Mouse (Mus musculus) urinary bladder, adult 2 months (tissue): ENCODE data around the gene Trf. TPM values are rescaled to one million over a fixed set of nuclear protein-coding genes. Genes with fewer than 3 reads are reported as not detected.
A peak's percentile ranks its signal among the peaks of the same experiment; 100 is the strongest.

Experiments
- DNase-seq: peaks from one replicate; pipeline ENCODE4 v3.0.0; 2022; ENCODE audit warnings: low spot score
- polyA plus RNA-seq: library from polyadenylated mRNA; depleted of rRNA; stranded (reverse); fragments of >200 nt; gene quantifications from 2 replicates; pipeline ENCODE4 v1.2.3, GENCODE M21; 2012; rRNA removed

The Trf gene
- polyA plus RNA-seq: 329 and 368 TPM in 2 replicates

GRCm38 (mm10) chr9:103230151-103230951 is at the start of gene Trf, which contains the start of gene Gm20425:
Gene Trf, minus strand, starts transcription at chr9:103230444.
Gene Gm20425, minus strand, starts transcription at chr9:103230307.
- DNase-seq: peak; percentile 67

- DNase-seq: no peak
Measured at GRCm38 (mm10) chr9:103276876-103277275, 46.6 kb upstream of the Trf start.

- DNase-seq: no peak
Measured at GRCm38 (mm10) chr9:103275676-103276075, 45.4 kb upstream of the Trf start.

GRCm38 (mm10) chr9:103274819-103275218 is 44.6 kb upstream of the Trf start:
- DNase-seq: no peak

DNA sequence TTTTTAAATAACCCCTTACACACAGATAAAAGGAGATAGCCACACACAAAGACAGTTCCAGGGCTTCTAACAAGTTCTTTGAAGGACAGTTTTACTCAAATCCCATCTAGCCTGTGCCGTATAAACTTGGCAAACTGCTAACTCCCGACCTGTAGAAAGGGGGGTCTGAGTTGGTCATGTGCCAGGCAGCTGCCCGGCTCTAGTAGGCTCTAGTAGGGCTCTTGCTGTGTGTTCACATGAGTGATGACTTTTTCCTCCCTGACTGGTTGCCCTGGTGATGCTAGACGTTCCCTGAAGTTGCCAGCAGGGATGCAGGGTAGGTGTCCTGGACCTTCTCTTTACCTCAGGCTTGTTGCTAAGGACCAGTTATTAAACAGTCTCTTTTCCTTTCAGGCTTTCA is 40.9 kb upstream of the Trf start:
- DNase-seq: no peak

DNA sequence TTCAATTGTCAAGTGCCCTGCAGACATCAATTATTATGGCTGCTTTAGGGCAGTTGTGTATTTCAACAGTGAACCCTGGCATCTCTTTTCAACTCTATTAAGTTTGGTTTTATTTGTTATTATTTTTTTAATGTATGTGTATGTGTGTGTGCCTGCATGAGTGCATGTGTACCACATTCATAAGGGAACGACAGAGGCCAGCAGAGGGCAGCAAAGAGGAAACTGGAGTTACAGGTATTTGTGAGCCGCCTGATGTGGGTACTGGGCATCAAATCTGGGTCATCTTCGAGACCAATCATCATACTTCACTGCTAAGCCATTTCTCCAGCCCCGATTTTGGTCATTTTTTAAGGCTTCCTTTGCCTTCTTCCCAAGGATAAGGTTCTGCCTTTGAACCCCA is 35.5 kb upstream of the Trf start:
- no peak for DNase-seq

GRCm38 (mm10) chr9:103252906-103253305 is 22.7 kb upstream of the Trf start:
- DNase-seq: no peak

GRCm38 (mm10) chr9:103248618-103249017 is 18.4 kb upstream of the Trf start:
- no peak for DNase-seq

DNA sequence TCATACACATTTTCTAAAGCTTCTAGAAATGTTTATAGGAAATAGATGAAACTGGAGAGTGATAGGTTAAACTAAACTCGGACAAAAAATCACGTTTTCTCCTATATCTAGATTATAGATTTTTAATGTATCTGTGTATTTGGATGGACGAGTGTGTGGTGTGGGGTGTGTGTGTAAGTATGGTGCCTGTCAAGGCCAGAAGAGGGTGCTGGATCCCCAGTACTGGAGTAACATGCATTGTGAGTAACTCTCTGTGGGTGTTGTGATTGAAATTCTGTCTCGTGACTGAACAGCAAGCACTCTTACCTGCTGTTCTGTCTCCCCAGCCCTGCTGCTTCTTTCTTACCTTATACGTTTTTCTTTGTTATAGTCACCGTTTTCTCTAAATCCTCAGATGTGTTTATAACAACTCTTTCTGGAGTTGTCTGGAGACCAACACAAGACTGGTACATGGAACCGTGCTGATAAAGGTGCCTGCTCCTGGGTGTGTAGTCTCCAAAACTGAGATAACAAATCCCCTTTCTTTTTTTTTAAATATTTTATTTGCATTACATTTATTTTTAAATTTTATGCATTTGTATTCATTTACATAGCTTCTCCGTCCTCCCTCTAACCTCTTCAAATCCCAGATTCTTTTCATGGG is 16.4 kb upstream of the Trf start:
- no peak for DNase-seq

DNA sequence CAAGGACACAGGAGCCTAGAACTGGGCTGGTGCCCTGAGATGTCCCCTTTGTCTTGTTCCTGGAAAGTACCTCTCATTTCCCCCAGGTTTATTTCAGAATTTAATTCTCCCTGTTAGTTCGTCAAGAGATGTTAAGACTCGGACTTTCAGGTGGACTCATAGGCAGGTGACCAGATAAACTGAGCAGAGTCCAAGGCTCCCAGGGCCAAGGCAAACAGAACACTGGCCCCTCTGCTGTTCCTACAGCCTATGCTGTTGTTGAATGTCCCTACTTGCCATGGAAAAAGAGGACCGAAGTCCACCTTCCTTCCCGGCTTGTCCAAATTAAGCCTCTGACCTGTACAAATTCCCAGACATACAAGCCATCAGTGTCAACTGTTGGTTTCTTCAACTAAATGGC is 13.4 kb upstream of the Trf start:
- no peak for DNase-seq

GRCm38 (mm10) chr9:103241206-103241605 is 11.0 kb upstream of the Trf start:
- no peak for DNase-seq

- no peak for DNase-seq
Measured at GRCm38 (mm10) chr9:103239471-103239870, 9.2 kb upstream of the Trf start.

DNA sequence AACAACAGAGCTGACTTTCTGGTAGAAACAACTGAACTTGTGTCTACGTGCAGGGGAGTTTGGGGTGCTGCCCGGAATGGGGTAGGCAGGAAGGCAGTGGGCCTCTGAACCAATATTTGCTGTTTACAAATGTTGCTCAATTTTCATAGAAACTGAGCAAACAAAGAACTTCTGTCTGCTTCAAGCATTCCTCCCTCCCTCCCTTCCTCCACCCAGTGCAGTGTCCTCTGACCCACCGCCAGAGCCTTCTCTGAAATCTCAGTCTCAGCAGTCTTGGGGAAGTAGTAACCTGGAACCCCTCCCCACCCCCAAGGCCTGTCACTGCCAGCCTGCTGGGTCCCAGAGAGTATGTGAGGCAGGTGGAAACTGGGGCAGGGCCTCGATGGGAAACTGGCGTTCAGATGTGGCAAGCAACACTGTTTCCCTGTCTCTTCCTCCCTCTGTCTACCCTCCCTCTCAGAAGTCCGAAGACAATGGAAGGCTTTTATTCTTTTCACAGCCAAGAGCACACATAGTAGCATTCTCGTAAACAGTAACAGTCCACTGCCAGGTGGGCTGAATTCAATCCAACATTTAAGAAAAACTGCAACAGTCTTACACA is 4.4 kb upstream of the Trf start:
- DNase-seq: no peak

- no peak for DNase-seq
Measured at GRCm38 (mm10) chr9:103234059-103234458, 3.8 kb upstream of the Trf start.

GRCm38 (mm10) chr9:103233006-103233395 is 2.8 kb upstream of the Trf start:
- no peak for DNase-seq

DNA sequence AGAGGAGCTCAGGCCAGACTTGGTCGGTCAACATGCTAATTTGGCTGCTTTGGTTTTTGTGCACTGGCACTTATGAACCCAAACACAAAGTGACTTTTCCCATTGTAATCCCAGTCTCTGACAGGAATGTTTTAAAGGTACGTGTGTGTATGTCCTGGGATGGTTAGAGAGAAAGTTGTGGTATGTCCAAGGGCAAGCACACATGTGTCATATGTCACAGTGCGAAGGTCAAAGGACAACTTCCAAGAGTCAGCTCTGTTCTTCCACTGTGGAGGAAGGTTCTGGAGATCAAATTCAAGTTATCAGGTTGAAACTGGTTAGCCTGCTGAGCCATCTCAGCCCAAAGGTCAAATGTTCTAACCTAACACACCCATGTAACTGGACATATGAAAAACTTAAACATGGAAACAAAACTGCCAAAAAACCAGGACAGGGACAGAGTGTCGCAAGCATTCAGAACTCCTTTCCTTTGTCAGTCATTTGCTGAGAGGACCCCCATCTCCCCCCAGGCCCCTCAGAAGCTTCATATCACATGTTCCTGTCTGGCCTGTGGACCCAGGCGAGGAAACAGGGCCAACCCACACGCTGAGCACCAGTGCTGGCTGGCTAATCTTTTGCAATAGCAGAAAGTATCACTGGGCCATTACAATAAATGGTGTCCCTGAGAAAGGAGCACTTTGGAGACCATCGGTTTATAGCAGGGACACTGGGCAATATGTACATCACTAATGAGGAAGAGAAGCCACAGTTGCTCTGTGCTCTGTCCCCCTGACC is 2.2 kb upstream of the Trf start:
- DNase-seq: no peak

- DNase-seq: no peak
Measured at GRCm38 (mm10) chr9:103229037-103229867, 992 bp downstream of the Trf start.

- DNase-seq: no peak
Measured at GRCm38 (mm10) chr9:103228370-103229003, 1.8 kb downstream of the Trf start.

- no peak for DNase-seq
Measured at GRCm38 (mm10) chr9:103227760-103228159, 2.5 kb downstream of the Trf start.

DNA sequence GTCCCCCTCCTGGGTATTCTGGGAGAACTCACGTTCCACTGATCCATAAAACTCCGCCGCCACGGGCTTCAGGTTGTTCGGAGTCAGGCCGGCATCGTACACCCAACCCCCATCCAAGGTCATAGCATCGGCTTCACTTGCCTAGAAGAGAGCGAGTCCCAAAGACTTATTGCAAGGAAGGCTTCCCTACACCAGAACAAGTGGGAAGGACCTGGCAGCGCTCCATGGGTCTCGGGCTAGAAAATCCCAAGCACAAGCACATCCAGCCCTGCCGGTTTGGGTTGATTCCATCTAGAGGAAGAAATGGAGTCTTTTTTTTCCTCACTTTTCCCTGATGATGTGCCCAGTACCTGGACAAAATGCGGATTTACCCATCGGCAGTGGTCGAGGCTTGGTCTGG is 3.4 kb downstream of the Trf start:
- no peak for DNase-seq

- DNase-seq: no peak
Measured at GRCm38 (mm10) chr9:103225464-103225863, 4.8 kb downstream of the Trf start.
